Mouse (Mus musculus): ENCODE results near the gene Ttc7b.

Ttc7b gene

GRCm38 (mm10) chr12:100415802-100416201 is 104.8 kb downstream of the Ttc7b start:
- DNase-seq (ENCODE audit: low spot score in 2 of 2), result no peak

DNA sequence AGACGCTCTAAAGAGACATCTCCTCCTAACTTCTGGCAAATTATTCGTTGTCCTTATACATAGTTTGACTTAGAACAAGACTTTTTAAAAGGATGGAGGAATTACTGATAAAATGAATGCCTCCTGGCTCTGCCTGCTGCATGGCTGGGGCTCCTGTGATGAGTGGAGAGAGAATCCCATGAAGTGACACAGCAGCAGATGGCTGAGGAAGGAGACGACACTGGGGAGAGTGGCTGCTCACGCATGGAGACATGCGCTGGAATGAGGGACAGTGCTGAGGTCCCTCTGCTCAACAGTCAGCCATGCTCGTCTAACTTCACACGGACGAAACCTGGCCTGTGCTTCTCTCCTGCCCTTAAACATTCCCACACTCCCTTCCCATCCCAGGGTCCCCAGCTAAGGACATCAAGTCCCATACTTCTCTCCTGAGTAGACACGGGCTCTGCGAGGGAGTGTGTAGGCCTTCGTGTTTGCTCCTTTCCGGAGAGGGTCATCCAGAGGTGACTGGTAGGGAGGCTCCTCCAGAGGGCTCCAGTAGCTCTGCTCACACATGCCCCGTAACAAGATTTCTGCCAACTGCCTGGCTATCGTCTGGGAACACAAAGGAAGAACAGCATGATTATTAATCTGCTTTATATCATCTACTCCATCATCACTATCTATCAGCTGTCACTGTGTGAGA is 105.8 kb downstream of the Ttc7b start:
- DNase-seq (ENCODE audit: low spot score in 2 of 2), result no peak

- DNase-seq (ENCODE audit: low spot score in 2 of 2), result no peak
Measured at GRCm38 (mm10) chr12:100408714-100409113, 111.9 kb downstream of the Ttc7b start.

- no peak for DNase-seq (ENCODE audit: low spot score in 2 of 2)
Measured at GRCm38 (mm10) chr12:100408143-100408542, 112.5 kb downstream of the Ttc7b start.

DNA sequence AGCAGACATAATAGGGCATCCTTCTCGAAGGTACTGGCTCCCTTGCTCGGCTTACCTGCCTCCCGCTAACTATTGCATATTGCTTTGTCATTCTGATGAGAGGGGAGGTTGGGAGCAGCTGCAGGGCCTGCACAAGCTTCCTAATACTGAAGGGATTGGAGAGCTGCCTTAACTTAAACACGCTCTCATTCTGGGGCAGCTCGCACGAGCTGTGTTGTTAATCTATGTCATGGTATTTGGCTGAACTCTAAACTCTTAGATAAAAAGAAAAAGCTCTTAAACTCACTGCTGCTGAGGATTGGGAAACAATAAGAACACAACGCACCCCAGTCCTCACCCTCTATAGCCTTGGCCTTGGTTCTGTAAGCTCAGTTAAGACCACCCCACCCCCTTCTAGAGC is 113.3 kb downstream of the Ttc7b start:
- no peak for DNase-seq (ENCODE audit: low spot score in 2 of 2)

DNA sequence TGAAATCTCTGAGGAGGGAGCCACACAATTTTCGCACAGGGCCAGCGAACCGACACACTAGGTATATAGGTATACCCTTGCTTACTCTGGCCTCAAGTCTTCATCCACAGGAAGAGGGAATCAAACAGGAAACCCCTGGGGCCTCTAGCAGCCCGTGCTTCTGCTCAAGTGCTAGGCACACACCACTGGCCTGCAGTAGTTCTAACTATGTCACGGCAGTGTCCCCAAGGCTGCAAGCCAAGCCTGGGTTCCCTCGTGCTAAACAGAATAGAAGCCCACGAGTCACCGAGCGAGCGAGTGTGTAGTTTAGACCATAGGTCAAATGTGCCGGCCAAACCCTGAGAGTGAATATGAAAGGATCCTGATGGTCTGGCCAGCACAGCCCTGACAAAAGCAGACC is 114.5 kb downstream of the Ttc7b start:
- DNase-seq (ENCODE audit: low spot score in 2 of 2), result no peak

GRCm38 (mm10) chr12:100405512-100406030 is 115.1 kb downstream of the Ttc7b start:
- no peak for DNase-seq (ENCODE audit: low spot score in 2 of 2)

GRCm38 (mm10) chr12:100404430-100404829 is 116.2 kb downstream of the Ttc7b start:
- no peak for DNase-seq (ENCODE audit: low spot score in 2 of 2)

DNA sequence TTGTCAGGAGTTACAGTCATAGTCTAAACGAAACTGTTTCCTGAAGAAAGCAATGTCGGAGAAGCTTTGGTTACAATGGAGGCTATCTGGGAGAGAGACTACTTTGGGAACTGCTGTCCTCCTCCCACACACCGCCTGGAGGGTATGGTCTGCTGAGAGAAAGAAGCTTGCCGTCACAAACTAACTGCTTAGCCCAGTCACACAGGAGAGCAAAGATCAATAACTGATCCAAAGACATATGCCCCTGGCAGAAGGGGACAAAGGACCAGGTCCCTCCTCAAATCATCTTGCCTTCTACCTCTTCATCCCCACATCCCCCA is 117.7 kb downstream of the Ttc7b start:
- DNase-seq (ENCODE audit: low spot score in 2 of 2), result no peak

- no peak for DNase-seq (ENCODE audit: low spot score in 2 of 2)
Measured at GRCm38 (mm10) chr12:100402296-100403004, 118.2 kb downstream of the Ttc7b start.

- DNase-seq (ENCODE audit: low spot score in 2 of 2), result no peak
Measured at GRCm38 (mm10) chr12:100400119-100400518, 120.5 kb downstream of the Ttc7b start.

DNA sequence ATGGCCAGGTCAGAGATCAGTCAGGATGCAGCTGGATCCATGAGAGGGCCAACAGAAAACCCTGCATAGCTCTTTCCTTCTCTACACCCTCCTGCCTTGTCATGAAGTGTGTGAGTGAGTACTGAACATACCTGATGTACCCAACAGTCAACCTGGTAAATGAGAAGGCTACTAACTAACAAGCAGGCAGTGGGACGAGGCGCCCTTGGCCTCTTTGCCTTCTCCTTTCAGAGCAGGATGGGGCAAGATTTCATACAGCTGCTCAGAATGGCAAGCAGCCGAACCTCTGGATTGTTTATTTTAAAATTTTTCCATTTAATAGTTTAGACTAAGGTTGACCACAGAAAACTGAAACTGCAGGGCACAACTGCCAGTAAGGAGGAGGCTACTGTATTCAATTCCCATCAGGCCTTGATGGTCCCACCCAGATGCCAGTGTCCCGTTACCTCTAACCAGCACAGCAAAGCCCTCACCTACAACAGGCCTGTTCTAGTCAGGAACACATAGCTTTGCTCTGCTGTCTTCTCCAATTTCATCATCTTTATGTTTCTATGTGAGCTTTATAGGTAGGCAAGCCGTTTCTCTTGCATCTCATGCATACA is 121.4 kb downstream of the Ttc7b start:
- no peak for DNase-seq (ENCODE audit: low spot score in 2 of 2)

- DNase-seq (ENCODE audit: low spot score in 2 of 2), result no peak
Measured at GRCm38 (mm10) chr12:100398268-100398943, 122.2 kb downstream of the Ttc7b start.

DNA sequence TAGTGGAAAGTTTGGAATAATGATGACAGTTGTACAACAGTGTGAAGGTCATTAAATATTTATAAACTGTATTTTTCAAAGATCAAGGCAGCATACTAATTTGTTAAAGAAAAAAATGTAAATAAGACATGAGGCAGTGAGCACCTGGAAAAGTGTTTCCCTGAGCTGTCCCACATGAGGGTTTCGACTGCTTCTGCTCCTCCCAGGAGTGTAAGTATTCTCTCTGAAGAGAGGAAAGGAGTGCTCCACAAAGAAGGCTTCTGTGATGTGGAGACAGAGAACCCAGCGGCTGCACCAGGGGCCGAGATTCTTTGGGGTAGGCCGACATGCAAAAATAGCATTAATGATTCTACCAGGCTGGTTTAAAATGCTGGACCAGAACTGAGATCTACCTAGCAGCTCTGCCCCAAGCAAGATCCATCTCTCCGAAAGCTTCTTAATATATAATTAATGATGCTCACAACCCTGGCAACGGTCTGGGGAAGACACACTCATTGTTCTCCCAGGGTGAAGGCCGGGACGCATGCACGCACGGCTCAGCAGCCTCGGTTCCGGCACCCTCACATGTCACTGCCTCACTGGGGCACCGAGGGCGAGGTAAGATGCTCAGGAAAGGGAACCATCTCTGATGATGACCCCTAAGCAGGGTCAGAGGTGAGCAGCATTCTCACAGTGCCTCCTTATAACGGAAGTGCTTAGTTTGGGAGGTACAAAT is 123.0 kb downstream of the Ttc7b start:
- DNase-seq (ENCODE audit: low spot score in 2 of 2), result no peak

- DNase-seq (ENCODE audit: low spot score in 2 of 2), result no peak
Measured at GRCm38 (mm10) chr12:100396806-100397205, 123.8 kb downstream of the Ttc7b start.

GRCm38 (mm10) chr12:100393532-100393931 is 127.1 kb downstream of the Ttc7b start:
- no peak for DNase-seq (ENCODE audit: low spot score in 2 of 2)

- no peak for DNase-seq (ENCODE audit: low spot score in 2 of 2)
Measured at GRCm38 (mm10) chr12:100393109-100393508, 127.5 kb downstream of the Ttc7b start.

DNA sequence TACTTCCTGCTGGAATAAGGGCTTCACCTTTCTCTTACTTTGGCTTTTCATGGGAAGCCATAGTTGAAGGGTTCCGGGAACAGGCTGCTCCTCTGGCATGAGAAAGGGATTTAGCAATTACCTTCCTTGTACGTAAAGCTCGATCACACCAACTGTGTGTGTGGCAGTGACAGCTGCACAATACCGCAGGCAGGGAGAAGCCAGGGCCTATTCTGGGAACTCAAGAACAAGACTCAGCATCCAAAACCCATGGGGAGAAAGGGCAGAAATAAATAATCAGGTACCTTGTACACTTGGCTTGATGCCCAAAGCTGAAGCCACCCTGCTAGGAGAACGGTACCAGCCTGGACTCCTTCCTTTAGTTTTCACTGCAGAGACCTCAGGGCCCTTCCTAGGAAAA is 128.2 kb downstream of the Ttc7b start:
- no peak for DNase-seq (ENCODE audit: low spot score in 2 of 2)

DNA sequence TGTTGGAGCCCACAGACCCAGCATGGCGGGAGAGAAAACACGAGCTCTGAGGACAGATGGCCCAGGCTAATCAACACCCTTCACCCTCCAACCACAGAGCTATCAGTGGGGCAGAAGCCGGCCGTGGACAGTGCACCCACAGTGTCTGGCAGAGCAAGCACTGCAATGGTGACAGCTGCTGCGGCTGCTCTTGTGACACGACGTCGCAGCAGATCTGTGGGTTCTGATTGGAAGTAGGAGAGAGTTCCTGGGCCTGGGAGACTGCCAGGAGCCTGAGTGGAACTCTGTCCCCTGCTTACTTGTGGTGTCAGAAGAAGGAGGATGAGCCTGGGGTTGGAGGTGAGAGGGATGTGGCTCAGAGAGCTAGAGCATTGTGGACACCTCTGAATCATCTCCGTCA is 128.7 kb downstream of the Ttc7b start:
- DNase-seq (ENCODE audit: low spot score in 2 of 2), result no peak

GRCm38 (mm10) chr12:100389878-100390710 is 130.5 kb downstream of the Ttc7b start:
- DNase-seq (ENCODE audit: low spot score in 2 of 2), result no peak

GRCm38 (mm10) chr12:100386259-100386658 is 134.4 kb downstream of the Ttc7b start:
- no peak for DNase-seq (ENCODE audit: low spot score in 2 of 2)

Data from thymus, postnatal 10 days (tissue).